Mouse (Mus musculus) embryo, embryonic 10 days (tissue): ENCODE measurements around the gene Spdl1.
A peak's percentile ranks its signal among the peaks of the same experiment; 100 is the strongest.
"Not testable (repeated sequence)": the region's sequence is repeated elsewhere in the genome, so short reads cannot be mapped to it uniquely, and the experiment has no call there.

Experiments used
- DNase-seq: peaks from one replicate; pipeline ENCODE4 v3.0.0-alpha.2; 2015; ENCODE audit warnings: low spot score

The Spdl1 gene

DNA sequence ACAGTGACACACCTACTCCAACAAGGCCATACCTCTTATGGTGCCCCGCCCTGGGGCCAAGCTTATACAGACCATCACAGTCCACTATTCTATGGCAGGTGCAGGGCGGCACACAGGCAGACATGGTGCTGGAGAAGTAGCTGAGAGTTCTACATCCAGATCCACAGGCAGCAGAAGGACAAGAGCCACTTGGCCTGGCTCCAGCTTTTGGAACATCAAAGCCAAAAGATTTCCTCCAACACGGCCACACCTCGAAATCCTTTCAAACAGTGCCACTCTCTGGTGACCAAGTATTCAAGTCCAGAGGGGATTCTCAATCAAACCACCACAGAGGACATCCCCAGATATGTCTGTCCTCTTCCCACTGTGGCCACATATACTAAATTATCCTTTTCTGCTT lies 28.4 kb downstream of the Spdl1 start:
- not testable (repeated sequence) for DNase-seq

GRCm38 (mm10) chr11:34798066-34798465 lies 35.4 kb downstream of the Spdl1 start:
- not testable (repeated sequence) for DNase-seq

- peak; percentile 30 for DNase-seq
Observed at GRCm38 (mm10) chr11:34796097-34796496, 37.3 kb downstream of the Spdl1 start.

GRCm38 (mm10) chr11:34791872-34792271 lies 41.6 kb downstream of the Spdl1 start:
- no peak for DNase-seq

DNA sequence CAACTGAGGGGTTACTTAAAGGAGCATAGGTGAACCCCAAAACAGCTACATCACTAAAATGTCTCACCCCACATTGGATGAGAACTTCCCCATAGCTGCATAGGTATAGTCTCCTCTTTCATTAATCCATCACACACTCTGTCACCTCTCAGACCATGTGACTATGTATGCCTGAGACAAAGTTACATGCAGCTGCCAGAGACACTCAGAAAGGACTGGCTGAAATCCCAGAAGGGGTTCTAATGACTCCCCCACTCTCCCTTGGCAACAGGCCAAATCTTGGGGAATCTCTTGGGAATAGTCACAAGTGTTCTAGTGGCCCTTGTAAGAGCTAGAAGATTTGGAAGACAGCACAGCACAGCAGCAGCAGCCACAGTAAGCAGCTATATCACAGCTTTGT lies 48.6 kb downstream of the Spdl1 start:
- DNase-seq: no peak

- no peak for DNase-seq
Observed at GRCm38 (mm10) chr11:34783587-34784043, 49.8 kb downstream of the Spdl1 start, which contains the start of gene Dock2. Gene Dock2, minus strand, starts transcription at chr11:34783892.

DNA sequence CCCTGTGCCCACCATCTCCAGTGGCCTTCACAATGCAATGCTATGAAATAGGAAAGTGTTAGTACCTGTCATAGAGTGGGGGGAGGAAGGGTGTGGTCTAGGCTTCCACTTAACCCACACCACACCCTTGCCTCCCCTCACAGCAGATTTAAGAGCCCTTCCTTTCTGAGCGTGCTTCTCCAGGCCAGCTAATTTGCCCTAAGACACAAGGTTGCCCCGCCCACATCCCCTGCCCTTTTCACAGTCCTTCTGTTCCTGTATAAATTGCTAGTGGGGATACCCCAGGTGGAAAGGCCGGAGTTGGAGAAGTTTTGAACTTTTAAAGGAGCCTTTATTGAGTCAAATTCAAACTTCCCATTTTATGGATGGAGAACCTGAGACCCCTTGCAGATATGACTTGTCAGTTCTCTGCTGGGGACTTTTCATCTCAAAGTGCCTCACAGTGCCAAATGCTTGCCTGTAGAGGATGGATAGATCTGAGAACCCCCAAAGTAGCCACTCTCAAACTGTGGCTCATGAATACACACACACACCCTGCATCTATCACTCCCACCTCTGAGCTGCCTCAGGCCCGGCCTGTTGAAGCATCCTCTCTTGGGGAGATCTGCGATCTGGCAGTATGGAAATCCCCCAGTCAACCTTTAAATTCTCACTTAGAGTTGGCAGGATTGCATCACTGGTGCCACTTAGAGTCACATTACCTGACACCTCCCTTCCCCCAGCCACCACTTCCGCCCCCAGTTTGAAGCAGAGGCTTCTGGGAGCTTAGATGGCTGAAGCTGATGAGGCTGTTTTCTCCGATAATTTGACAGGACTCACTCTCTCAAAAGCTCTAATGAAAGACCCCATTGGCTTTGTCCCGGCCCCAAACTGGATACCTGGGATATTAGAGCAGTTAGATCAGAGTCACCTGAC lies 50.7 kb downstream of the Spdl1 start:
- DNase-seq: no peak

DNA sequence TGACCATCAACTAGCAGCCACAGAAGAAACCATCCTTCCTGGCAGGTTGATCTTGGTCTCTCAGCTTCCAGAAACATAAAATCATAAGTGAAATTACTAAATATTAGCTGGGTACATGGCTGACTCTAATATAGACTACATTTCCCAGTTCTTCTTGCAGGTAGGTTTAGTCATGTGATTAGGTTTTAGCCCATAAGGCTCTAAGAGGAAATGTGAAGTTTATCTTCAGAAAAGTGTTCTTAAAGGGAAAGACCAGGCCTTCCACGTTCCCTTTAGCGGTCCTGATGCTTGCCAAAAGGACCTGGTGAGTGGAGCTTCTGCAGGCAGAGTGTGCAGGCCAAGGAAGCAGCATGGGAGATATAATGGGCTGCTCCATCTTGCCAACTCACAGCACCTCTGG lies 52.7 kb downstream of the Spdl1 start:
- DNase-seq: no peak

GRCm38 (mm10) chr11:34779966-34780365 lies 53.5 kb downstream of the Spdl1 start:
- DNase-seq: no peak

DNA sequence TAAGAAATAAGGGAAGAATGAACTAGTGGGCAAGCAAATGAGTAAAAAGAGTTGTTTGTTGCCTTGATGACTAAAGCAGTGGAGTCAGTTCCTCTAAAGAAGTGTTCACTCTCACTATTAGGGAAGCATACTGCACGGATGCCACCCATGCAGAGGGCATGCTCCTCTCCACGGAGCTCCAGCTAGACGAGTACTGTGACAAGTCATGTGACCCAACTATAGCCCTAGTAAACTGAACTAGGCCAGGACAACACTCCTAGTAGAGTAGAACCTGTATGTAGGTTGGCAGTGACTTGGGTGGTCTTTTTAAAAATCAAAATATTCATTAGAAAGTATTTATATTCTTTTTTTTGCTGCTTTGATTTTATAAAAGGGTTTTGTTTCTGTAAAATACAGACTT lies 55.1 kb downstream of the Spdl1 start:
- DNase-seq: no peak

GRCm38 (mm10) chr11:34777529-34777928 lies 55.9 kb downstream of the Spdl1 start:
- no peak for DNase-seq

DNA sequence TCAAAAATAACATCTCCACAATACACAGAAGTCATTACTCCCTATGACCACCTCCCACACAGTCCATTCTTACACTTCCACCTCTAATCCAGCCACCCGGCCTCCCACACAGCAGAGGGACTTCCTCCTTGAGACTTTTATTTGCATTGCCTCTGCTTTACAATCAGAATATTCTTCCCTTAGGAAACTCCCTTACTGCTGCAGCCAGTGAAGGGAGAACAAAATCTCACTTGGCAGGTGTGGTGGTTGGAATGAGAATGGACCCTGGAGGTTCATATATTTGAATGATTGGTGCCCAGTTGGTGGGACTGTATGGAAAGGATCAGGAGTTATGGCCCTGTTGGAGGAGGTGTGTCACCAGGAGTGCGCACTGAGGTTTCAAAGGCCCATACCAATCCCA lies 57.4 kb downstream of the Spdl1 start:
- DNase-seq: no peak

- no peak for DNase-seq
Observed at GRCm38 (mm10) chr11:34774636-34775035, 58.8 kb downstream of the Spdl1 start.

DNA sequence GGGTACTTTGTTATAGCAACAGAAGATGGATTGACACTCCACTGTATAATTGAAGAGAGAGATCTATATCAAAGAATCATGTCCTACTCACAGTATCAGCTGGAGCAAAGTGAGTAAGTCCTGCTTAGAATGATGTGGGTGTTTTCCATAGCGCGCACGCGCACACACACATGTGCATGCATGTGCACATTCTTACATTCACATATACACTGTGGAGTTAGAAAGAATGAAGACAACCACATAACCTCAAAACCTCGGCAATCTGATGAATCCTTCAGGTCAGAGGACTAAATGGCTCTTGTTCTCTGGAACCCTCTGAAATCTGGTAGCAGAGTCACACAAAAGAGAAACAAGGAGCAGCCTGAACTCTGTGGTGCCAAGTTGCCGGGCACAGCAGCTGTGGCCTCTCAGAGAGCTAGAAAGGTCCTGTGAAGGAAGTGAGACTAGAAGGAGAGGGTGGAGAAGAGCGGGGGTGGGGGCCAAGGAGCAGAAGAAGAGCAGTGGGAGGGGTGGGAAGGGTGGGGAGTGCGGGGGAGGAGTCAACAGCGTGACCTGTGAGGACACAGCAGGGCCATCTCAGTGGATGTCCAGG lies 60.0 kb downstream of the Spdl1 start:
- DNase-seq: no peak

DNA sequence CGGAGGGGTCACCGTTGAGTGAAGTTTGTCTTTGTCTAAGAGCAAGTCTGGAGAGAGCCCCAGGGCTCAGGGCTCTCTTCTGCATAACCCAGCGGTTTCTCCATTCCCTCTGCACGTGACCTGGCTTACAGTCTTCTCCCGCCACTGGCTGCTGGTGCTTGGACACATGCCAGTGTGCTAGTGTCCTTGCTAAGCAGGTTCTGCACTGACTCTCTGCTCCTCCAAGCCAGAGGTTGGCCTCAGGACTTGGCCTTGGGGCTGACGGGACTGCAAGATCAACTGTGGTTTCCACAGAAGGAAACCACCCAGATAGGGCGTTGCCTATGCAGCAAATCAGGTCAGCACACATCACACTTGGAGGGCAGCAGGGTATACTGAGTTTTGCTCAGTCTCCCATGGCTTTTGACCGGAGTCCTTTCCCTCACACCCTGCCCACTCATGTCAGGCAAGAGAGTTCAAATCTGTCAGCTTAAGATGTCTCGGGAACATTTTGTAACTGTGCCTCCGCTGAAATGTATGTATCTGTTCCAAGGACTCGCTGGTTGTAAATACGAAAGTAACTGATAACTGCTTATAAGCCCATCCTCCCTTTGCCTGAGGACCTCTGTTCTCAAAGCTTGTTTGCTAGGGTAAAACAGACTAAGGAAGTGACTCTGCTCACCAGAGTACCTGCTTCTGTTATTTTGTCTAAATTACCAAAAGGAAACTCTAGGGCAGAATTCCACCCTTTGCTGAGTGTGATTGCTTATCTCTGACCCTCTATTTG lies 62.0 kb downstream of the Spdl1 start:
- DNase-seq: peak; percentile 69

DNA sequence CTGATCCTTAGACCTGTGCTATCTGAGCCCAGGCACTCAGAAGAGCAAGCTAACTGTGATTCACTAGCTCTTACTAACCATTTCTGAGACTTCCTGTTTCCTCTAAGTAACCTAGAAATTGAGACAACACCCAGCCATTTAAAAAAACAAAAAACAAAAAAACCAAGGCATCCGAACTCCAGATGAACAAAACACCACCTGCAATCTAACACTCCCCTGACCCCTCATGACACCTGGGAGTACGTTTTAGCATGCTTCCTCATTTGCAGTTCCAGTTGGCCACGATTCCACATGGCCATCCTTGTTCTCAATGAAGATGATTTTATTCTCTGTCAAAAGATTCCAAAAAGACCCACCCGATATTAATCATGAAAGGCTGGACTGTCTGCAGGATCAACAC lies 62.8 kb downstream of the Spdl1 start:
- no peak for DNase-seq

DNA sequence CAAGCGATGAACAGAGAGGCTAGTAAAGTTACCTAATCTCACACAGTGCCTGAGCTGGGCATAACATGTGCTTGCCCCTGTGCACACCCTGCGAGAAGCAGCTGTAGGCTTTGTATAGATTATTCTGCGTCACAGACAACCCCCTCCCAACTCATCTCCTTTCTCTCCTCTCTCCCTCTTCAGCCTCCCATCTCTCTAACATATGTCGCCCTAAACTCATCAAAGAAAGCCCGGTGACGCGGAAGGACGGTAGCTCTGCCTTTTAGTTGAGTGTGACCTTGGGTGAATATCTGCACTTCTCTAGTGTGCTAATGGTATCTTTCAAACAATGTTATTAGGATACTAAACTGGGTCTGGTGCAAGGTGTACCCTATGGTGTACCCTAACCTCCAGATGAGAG lies 63.5 kb downstream of the Spdl1 start:
- DNase-seq: no peak

GRCm38 (mm10) chr11:34769396-34769795 lies 64.0 kb downstream of the Spdl1 start:
- no peak for DNase-seq

- no peak for DNase-seq
Observed at GRCm38 (mm10) chr11:34763739-34764361, 69.6 kb downstream of the Spdl1 start.

GRCm38 (mm10) chr11:34762570-34763127 lies 70.8 kb downstream of the Spdl1 start:
- DNase-seq: no peak

- no peak for DNase-seq
Observed at GRCm38 (mm10) chr11:34762125-34762524, 71.3 kb downstream of the Spdl1 start.

DNA sequence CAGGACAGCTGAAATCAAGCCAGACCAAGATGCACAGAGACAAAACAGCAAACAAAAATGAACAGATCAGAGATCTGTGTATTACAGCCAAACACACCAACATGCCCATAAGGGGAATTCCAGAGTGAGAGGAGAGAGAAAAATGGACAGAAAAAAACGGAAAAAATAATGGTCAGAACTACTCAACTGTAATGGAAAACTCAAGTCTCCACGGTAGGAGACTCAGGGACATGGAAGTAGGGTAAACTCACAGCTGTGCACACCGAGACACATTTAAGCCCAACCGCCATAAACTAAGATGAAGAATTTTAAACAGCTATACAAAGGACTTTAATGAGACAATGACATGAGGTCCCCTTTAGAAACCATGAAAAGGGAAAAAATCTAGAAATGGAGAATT lies 73.9 kb downstream of the Spdl1 start:
- DNase-seq: no peak
